Mouse (Mus musculus) kidney, postnatal 14 days (tissue): Measurements from ENCODE around the gene Mab21l2.

Experiments used
- DNase-seq: peaks from one replicate; pipeline ENCODE4 v3.0.0; 2022; ENCODE audit warnings: mixed read lengths

The Mab21l2 gene

DNA sequence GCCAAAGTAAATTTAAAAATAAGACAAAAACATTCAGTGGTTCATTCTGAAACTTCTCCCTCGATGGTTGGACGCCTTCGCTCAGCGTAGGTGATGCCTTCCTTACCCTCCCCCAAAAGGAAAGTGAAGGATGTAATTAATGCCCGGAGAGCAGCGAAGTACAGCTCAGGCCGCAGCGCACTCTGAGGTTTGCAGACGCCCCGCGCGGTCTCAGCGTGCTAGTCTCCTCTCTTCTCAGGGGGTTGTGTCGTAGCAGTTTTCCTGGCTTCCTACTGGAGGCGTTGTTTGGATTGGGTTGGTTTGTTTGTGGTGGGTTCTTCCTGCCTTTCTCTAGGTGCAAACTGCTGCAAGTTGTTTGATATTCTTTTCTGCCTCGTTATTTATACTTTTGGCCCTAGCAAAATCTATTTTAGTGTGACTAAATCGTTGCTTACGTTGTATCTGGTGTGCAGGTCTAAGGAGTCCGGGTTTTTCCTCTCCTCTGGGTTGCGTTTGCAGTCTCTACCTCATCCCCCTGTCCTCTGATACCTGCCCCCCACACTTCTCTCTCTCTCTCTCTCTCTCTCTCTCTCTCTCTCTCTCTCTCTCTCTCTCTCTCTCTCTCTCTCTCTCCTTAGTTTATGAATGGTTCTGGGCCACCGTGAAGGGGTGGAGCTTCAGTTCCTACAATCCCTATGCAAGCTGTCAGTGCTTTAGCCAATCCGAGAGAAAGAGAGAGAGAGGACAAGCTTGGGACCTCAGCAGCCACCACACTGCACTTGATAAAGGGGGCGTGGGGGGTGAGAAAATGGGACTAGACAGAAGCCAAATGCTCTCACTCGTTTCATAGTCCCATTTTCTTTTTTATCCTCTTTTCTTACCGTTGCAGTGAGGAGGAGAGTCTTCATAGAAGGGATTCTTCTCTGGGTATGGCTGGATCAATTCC, at the start of gene Mab21l2:
Mab21l2 (minus strand) TSS at position 539 of the 925 bp plus-strand sequence.
- no peak for DNase-seq

DNA sequence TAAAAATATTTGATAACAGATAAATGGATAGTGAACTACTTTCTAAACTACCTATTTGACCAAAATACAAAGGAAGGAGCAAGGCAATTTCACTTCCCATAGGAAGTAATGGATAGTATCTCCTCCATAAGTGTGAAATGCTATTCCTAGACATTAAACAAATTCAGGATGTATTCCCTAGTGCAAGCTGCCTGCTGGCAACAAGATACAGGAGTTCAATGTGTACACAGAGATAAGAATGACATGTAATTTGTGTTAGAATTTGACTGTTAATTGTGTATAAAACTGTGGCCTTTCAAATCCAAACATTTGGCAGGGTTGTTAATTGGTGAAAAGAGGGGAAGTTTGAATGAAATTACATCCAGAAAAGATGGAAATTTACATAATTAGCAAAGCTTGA, 26.9 kb upstream of the Mab21l2 start:
- DNase-seq: no peak

GRCm38 (mm10) chr3:86572519-86573244, 24.3 kb upstream of the Mab21l2 start:
- DNase-seq: no peak

DNA sequence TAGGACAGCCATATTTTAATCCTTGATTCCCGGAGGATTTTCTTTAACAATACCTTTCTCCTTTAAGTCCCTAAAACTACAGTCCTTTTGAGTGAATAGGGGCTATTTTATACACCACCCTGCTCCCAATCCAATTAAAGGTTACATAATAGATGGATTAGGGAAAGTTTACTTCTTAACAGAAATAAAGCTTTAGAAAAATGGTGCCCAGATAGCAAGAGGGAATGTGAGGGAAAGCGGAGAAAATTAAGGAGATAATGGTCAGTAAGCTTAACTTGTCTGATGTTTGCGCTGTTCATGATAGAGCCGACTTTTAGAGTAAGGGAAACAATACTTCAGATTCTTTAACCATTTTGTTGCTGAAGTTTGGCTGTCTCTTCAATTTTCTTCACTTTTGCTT, 23.1 kb upstream of the Mab21l2 start:
- no peak for DNase-seq

DNA sequence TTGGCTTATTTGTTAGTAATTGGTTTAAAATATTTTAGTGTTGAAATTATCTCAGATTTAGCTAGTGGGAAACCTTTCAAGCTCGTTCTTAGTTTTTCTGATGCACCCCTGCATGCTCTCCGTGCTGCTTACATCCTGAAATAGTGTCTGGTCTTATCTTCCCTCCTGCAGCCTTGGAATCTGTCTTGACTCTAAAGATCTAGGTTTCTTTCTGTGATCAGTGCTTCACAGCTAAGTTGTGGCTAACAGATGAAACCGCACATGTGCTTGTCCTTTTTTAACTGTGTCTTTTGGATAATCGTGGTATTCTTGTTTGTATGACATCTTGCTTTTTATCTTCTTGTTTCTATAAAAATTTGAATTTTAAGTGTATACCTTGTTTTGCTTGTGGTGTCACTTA, 18.9 kb upstream of the Mab21l2 start:
- no peak for DNase-seq

- no peak for DNase-seq
These were observed 13.0 kb upstream of the Mab21l2 start for GRCm38 (mm10) chr3:86561396-86561795.

DNA sequence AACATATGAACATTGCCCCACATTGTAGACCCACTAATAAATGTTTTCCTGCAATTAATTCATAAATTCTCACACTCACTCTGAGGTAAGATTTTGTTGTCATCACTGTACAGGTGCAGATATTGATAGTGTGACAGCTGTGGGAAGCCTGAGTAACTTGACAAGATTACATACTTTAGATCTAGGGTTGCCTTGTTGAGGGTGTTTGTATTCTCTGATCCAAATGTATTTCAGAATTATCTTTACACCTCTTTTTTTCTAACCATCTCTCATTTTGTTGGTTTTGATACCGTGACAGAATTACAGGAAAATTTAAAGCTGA, 12.6 kb upstream of the Mab21l2 start:
- no peak for DNase-seq

DNA sequence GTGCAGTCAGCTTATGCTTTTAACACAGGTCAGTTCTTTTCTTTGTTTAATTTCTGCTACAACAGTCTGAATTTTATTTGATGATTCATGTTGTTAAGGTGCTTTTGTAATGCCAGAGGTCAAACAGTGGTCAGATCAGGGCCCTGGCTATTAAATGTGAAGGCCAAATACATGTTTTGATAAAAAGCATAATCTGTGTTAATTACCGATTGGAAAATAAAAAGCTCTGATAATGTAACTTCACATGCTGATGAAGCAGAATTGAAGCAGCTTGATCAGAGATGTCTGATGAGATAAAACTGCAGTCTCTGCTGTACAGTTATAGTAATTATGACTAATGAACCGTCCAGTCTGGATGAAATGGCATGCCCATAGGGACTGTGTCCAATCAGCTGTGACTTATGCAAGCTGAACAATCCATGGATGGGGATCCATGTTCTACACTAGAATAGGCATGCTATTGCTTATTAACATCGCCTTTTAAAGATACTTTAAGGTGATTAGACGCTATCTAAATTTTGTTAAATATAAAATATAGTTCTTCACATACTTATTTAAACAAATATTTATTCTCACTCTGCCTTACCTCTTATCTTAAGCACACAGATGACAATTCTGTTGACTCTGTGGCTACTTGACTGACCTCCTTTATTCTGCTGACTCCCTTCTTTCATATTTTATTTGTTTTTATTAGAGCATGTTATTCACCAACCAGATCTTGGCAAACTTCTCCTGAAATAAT, 12.0 kb upstream of the Mab21l2 start:
- no peak for DNase-seq

DNA sequence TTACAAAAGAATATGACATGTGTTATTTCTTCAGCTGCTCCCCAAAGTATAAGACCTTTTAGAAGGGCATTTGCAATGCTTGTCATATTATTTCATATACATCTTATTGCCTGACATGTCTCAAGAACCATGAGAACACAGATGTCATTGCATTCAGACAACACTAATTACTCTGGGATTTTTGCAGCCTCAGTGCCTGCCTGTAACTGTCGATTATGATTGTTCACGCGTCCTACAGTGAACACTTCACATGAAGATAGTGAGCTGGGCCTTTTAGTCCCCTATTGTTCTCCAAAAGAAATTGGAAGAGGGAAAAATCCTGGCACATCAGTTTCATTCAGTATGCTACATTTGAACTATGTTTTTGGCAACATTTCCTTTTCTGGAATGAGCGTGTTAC, 11.2 kb upstream of the Mab21l2 start:
- no peak for DNase-seq

- no peak for DNase-seq
These were observed 10.5 kb upstream of the Mab21l2 start for GRCm38 (mm10) chr3:86558976-86559375.

DNA sequence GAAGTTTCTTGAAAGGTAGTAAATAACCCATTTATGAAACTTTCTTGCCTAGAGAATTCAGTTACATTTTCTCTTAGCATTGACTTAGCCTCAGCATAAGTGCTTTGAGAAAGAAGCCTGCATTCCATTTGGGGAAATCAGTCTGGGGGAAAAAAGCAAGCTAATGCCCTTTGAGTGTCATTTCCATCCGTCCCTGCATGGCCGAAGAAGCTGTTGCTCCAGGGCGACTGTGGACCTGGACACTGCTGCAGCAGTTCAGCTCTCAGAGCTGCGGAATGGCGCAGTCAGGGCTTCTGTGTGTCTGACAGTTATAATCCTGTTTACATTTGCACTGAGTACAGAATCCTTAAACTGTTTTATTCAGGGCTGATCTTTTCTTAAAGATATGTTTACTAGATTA, 3.7 kb upstream of the Mab21l2 start:
- DNase-seq: no peak

DNA sequence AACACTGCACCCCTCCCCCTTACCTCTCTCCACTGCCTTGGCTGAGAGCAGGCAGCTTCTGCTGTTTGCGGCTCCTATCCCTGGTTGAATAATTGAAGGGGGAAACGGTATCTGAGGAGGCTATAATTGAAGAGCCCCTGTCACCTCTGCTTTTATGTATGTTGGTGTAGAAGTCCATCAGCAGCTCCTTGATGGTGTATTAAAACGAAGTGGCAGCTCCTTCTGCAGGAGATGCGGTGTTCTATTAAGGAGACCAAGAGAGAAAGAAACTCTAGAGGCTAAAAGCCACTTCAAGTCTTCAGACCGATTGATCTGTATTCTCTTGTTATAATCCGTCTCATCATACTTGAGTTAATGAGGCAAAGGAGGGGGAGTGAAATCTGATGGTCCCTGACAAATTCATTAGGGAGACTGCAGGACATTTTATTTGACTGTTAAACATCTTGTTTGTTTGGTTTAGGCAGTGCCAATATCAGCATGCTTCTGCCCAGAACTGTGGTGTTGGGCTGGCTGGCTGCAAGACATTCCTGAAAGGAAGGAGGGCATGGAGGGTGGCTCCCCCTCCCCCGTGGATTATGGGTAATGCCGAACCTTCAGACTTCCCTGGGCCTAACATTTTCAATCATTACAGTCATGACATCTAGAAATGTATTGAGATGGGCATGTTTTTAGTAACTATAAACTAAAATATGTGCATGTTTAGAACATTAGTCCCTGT, 2.7 kb upstream of the Mab21l2 start:
- DNase-seq: no peak

GRCm38 (mm10) chr3:86550301-86551010, 2.0 kb upstream of the Mab21l2 start:
- no peak for DNase-seq

DNA sequence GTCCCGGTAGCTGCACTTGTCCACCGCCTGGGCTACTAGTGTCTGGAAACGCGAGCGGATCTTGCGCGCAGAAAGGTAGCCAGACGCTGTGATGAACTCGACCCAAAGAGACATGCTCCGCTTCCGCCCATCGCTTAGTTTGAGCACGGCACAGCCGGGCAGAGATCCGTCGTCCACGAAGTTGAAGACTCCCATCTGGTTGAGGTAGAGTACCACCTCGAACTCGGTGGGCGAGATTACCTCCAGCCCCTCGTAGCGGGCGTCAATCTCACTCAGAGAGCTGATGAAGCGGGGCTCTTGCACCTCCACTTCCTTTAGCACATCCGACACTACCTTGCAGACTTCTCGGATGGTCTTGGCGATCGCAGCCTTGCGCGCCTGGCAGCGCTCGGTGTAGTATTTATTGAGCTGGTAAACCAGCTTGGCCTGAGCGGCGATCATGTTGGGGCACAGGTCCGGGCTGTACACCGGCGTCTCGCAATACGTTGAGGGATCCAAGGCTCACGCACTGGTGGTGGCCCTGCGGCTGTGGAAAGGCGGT, 1.1 kb downstream of the Mab21l2 start:
- no peak for DNase-seq

DNA sequence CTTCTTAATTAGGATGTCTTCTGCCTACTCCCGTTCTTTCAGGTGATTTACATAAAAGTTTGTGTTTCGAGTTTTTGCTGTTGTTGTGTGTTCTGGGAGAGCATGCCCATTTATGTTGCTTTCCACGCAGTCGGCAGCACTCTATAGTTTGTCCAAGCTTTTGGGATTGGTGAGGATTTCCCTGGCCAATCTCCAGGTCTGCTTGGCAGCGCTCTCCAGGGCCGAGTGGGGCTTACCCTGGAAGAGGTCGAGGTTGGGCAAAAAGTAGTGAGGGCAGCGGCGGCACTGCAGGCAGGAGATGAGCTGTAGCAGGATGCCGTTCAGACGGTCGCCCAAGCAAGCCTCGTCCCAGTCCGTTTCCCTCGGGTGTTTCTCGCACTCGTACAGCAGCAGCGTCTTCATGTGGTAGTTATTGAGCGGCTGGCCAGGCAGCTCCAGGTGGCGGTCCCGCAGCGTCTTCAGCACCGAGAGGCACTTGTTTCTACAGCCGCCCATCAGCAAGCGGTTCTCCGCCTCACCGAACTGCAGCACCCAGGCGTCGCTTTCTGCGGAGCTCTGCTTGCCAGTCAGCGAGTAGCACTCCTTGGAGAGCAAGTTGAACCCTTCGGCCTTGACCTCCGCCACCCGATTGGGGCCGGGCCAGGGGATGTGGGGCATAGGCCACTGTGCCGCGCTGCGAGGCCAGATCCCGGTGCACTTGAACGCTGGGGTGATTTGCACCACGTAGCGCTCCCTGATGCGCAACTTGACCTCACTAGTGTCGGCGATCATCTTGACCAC, 1.8 kb downstream of the Mab21l2 start:
- DNase-seq: peak; percentile 40

GRCm38 (mm10) chr3:86545945-86546344, 2.5 kb downstream of the Mab21l2 start:
- no peak for DNase-seq

- no peak for DNase-seq
These were observed 3.6 kb downstream of the Mab21l2 start for GRCm38 (mm10) chr3:86544785-86545184.

DNA sequence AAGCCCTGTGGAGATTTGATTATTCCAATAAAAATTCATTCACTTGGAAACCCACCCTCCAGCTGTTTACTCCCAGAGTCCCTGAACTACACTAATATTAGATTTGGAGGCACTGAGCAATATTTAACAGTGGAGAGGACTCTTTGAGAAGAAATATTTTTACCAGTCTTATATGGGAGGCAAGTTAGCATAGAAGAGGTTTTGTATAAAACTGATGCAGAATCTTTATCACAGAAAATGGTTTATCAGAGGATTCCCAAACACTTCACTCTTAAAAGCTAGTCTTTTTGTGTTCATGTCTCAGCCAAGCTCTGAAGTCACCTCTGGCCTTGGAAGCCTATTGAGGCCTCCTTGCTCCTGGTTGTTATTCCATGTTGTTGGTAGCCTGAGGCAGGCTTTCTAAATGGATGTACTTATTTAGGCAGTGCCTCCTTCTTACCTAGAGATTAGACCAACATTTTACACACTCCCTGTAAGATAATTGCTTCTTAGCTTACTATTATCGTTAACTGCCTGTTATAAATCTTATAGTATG, 6.5 kb downstream of the Mab21l2 start:
- DNase-seq: no peak

DNA sequence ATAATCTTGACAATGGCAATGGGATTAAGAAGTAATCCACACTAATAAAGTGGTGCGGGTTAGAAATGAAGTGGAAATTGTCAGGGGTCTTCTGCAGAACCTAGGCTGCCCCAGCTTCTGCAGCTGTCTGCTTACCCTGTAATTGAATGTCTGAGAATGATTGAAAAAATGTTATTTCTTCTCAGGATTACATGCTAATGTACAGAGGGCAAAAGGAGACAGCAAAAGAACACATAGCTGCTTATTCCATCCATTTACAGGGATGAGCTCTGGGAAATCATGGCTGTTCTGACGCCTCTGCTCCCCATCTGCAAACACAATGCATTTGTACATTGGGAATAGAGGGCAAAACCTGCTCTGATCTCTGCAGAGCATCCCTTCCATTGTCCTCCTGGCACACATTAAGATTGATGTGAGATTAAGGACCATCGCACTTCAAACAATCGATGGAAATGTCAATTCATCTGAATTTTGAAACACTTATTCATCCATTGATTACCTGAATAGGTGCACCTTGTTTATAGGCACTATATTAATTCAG, 7.3 kb downstream of the Mab21l2 start:
- DNase-seq: no peak

DNA sequence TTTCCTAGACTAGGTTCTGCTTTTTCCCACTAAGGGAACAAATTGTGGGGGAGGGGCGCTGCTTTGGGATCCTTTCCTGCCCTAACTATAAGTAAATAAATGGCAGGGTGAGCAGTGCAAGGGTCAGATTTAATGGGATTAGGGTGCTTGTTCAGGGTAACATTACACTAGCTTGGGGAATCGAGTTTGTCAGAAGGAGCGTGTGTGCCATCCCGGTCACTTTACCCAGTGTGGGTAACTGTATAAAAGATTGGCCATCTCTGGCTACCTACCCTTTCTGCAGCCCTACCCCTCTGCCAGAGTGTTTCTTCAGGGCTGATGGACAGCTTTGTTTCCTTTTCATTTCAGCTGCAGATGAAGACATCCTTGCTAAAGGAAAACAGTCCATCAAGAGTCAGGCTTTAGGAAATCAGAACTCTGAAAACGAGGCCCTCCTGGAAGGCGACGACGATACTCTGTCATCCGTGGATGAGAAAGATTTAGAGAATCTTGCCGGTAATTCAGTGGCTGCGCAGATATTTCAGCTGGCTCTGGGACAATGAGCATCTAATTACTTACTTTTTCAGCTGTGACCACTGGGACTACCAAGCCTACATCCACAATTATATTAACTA, 8.8 kb downstream of the Mab21l2 start:
- DNase-seq: no peak
